Mouse (Mus musculus) layer of hippocampus, adult 11-12 months (tissue): Measurements from ENCODE around the gene Mmp20.

Experiments
- DNase-seq: peaks from one replicate; pipeline ENCODE4 v3.0.0; 2022; ENCODE audit warnings: low spot score

The Mmp20 gene

GRCm38 (mm10) chr9:7627931-7628330 lies at the start of gene Mmp20:
Gene Mmp20 (plus strand): TSS chr9:7628231.
- no peak for DNase-seq

DNA sequence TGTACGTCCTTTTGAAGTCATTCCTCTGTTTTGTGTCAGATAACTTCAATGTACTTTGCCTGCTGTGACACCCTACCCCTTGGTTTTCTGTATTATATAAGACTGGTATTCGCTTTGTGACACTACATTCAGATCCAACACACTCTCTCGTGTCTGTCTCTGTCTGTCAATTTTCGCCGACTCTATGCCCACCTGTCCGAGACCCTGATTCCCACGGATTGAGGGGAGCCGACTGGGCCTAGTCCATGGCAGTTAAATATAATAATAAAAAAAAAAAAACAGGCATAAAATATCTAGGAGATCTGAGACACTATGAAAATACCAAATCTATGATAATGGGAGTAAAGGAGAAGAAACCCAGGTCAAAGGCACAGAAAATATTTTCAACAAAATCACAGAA lies 38.0 kb upstream of the Mmp20 start:
- no peak for DNase-seq

DNA sequence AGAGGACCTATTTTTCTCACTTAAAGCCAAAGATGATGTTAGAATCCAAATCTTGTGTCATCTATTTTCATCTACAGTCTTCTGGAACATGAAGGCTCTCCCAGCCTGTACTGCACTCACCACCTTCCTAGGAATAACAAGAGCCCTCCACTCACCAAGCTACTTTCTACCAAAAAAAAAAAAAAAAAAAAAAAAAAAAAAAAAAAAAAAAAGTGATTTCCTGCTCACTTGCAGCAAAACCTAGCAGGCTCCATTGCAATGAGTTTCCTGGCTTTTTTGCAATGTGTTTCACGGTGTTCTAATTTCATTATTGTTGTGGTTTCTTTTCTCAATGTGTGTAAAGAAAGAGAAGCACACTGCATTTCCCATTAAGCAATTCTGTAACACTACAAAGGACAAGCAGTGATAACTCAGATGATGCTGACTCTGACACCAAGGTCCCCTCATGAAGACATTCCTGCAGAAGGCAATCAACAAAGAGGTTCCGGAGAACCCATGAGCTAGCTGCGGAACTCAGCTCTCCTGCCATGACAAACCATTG lies 34.7 kb upstream of the Mmp20 start:
- DNase-seq: no peak

- DNase-seq: peak; percentile 90
Measured at GRCm38 (mm10) chr9:7594816-7595540, 33.1 kb upstream of the Mmp20 start.

- DNase-seq: peak; percentile 71
Measured at GRCm38 (mm10) chr9:7602982-7603742, 24.9 kb upstream of the Mmp20 start.

DNA sequence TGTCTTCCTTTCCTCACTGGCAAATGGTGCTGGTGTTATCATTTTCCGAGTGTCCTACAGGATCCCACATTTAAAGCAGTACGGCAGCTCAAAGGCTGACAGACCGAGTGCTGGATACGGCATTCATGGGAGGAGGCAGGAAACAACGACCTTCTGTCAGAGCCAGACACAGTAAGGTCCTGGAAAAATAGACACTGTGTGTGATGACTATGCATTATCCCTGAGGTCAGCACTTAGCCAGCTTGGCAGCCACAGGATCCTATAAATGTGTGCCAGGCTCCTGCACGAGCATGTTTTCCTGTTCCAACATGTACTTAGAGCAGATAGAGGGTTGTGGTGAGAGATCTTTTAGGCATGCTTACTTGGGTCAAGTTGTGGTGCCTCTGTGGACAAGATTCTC lies 24.0 kb upstream of the Mmp20 start:
- no peak for DNase-seq

DNA sequence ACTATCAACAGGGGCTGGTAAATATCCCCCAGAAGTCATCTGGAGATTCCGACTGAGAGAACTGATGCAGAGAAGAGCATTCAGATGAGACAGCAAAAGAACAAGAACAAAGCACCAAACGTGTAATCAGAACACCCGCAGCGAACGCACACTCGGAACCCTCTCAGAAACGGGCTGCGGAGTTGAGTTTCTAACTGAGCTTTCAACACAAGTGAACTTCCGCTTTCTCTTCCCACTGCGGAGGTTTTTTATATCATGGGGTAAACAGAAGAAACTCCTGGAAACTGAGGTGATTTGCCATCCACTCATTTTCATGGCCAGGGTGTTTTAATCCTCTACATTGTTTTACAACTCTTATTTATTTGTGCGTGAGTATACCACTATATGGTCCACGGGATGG lies 22.4 kb upstream of the Mmp20 start:
- no peak for DNase-seq

GRCm38 (mm10) chr9:7622582-7622981 lies 5.4 kb upstream of the Mmp20 start:
- DNase-seq: no peak

- no peak for DNase-seq
Measured at GRCm38 (mm10) chr9:7633936-7634335, 5.9 kb downstream of the Mmp20 start.

- DNase-seq: no peak
Measured at GRCm38 (mm10) chr9:7647901-7648300, 19.9 kb downstream of the Mmp20 start.

GRCm38 (mm10) chr9:7650397-7651180 lies 22.6 kb downstream of the Mmp20 start:
- no peak for DNase-seq

GRCm38 (mm10) chr9:7652351-7653085 lies 24.5 kb downstream of the Mmp20 start:
- DNase-seq: no peak

GRCm38 (mm10) chr9:7657946-7658345 lies 29.9 kb downstream of the Mmp20 start:
- DNase-seq: no peak

GRCm38 (mm10) chr9:7659469-7660020 lies 31.5 kb downstream of the Mmp20 start:
- DNase-seq: no peak

DNA sequence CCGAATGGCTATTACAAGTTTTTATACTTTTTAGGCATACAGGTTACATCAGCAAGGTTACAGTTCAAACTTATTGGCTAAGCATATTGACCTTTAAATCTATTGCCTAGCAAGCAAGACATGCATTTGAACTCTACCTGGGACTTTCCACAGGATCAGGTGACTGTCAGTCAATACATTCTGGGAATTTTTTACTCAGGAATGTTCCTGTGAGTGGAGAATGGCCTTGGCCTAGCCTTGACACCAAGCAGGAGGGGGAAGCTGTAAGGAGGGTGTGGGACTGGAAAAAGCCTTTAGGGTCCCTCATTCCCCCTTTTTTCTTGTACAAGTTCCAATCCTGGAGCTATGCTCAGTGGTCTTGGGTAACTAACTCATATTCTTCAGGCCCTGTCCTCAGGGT lies 33.3 kb downstream of the Mmp20 start:
- no peak for DNase-seq

DNA sequence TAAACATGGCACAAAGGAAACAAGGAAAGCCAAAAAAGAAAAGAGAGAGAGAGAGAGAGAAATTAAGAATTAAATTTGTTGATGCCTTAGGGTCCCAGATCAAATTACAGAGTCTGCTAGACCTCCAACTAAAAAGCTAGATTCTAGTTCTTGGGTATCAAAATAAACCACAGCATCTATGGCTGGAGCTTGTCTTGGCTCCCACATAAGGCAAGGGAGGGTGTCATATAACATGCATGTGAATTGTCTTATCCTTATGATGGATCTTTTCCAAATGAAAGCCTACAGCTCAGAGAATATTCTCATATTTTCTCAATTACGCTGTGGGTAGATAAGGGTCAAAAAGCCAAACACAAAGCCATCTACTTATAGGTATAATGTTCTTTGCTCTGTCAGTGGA lies 41.6 kb downstream of the Mmp20 start:
- DNase-seq: no peak

GRCm38 (mm10) chr9:7672985-7673384 lies 45.0 kb downstream of the Mmp20 start:
- DNase-seq: no peak

DNA sequence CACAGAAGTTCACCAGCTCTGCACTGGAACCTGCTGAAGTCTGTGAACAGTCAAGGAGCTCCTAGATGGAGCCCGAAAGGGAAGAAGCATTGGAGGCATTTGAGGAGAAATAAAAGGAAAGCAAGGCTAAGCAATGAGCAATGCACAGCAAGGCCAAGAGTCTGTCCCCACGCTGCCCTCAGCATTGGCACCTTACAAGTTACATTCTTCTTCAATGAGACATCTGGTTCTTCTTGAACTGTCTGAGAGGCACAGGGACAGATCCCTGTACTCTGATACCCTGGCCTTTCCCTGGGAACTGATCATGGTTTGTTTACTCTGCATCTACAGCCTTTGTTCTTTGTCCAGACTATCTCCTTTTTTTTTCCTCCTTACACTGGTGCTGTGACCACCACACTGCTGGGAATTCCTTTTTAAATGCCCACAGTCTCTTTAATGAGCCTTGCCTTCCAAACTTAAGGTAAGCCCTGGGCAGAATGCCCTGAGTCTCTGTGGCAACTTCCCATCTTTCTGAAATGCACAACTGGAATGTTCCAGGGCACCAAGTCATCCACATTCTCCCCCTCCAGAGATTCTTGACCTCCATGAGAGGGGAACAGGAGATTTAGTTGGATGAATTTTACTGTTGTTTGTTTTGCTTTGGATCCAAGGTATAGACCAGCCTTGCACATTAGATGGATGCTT lies 50.3 kb downstream of the Mmp20 start:
- DNase-seq: no peak

DNA sequence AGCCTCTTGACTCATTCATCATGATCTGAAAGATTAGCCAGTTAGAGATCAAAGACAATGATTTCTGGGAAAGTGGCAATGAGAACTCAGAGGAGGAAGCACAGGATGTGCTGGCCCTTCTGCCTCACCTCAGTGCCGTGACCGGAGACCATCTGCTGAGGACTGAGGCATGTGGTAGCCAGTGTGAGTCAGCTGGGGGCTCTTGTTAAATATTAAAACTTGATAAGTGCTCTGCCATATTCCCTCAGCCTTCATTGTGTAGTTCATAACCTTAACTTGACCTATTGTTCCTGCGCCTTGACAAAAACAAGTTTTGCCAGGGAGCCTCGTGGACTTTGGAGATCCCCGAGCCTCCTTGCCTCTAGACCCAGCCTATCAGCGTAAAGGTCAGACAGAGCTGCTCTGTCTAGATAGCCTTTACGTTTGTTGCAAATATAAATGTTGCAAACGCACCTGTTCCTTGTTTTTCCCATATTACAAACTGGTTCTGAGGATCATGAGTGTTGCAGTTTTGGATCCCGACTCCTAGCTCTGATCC lies 54.1 kb downstream of the Mmp20 start:
- no peak for DNase-seq

GRCm38 (mm10) chr9:7686024-7686423 lies 58.0 kb downstream of the Mmp20 start:
- no peak for DNase-seq

DNA sequence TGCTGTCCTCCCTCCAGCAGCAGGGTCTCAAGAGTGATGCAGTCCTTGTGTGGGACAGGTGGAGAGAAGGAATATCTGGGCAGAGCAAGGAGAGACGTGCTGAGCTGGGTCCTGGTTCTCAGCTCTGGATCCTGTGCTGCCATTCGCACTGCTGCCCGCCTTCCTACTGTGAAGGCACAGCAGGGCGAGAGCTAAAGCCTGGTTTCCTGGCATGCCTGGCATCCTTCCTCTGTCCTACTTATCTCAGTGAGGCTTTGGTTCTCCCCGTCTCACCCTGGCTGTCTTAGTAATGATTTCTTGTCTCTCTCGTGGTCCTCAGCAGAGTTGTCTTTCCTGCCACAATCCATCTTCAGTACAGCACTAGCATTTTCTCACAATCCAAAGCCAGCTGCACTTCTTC lies 61.8 kb downstream of the Mmp20 start:
- DNase-seq: no peak
